Mouse (Mus musculus) hindbrain, embryonic 14.5 days (tissue): ENCODE data around the gene Slc6a20a. TPM values are rescaled to one million over a fixed set of nuclear protein-coding genes. Genes with fewer than 3 reads are reported as not detected.

Experiments used
- ATAC-seq: fragments of 200-750 bp; cut with Nextera tagmentation; 2 replicates; pipeline ENCODE4 v1.8.0; 2017; ENCODE audit warnings: moderate number of reproducible peaks, mild to moderate bottlenecking, moderate TSS enrichment, moderate library complexity; ENCODE audit not compliant: low FRiP score
- DNase-seq: peaks from one replicate; pipeline ENCODE4 v3.0.0-alpha.2; 2015; ENCODE audit warnings: low spot score
- H3K27ac ChIP-seq: fragments of 300-500 bp; sonication (generic); 2 replicates; pipeline ENCODE4 v1.5.1; 2014; ENCODE audit warnings: mild to moderate bottlenecking, moderate library complexity
- H3K27me3 ChIP-seq: fragments of 300-500 bp; sonication (generic); 2 replicates; pipeline ENCODE4 v1.6.1; 2014; ENCODE audit warnings: mild to moderate bottlenecking, low read length, mixed read lengths; ENCODE audit not compliant: control insufficient read depth, insufficient read depth
- H3K36me3 ChIP-seq: fragments of 300-500 bp; sonication (generic); replicated peaks from 2 replicates; pipeline ENCODE4 v1.6.1; 2014; ENCODE audit not compliant: control insufficient read depth, insufficient read depth
- H3K4me1 ChIP-seq: fragments of 300-500 bp; sonication (generic); replicated peaks from 2 replicates; pipeline ENCODE4 v1.6.1; 2014; ENCODE audit warnings: antibody characterized with exemption, low read length, mixed read lengths; ENCODE audit not compliant: control insufficient read depth, insufficient read depth
- H3K4me2 ChIP-seq: fragments of 300-500 bp; sonication (generic); replicated peaks from 2 replicates; pipeline ENCODE4 v1.6.1; 2014; ENCODE audit warnings: mild to moderate bottlenecking, moderate library complexity
- H3K4me3 ChIP-seq: fragments of 300-500 bp; sonication (generic); replicated peaks from 2 replicates; pipeline ENCODE4 v1.5.1; 2014; ENCODE audit warnings: mild to moderate bottlenecking, low read length
- H3K9ac ChIP-seq: fragments of 300-500 bp; sonication (generic); 2 replicates; pipeline ENCODE4 v1.6.1; 2014
- H3K9me3 ChIP-seq: fragments of 300-500 bp; sonication (generic); 2 replicates; pipeline ENCODE4 v1.6.1; 2016; ENCODE audit warnings: low read length; ENCODE audit not compliant: control insufficient read depth
- WGBS: fragments of 180-500 bp; shearing (Covaris S2); extraction: QIAGEN DNeasy Blood & Tissue Kit; methylation state at CpG from one replicate; pipeline ENCODE4 v1.1.7; 2014; 5-methylcytosine and 5-hydroxymethylcytosine counted together
- polyA plus RNA-seq: library from polyadenylated mRNA; unstranded; fragments of >200 nt; fragmentation: Nextera tagmentation; extraction: Ambion mirVana; gene quantifications from 2 replicates; pipeline ENCODE4 v1.2.1, GENCODE M21; 2014

Slc6a20a gene
- polyA plus RNA-seq, 1 experiment from 2014 or later: 9.7 TPM

DNA sequence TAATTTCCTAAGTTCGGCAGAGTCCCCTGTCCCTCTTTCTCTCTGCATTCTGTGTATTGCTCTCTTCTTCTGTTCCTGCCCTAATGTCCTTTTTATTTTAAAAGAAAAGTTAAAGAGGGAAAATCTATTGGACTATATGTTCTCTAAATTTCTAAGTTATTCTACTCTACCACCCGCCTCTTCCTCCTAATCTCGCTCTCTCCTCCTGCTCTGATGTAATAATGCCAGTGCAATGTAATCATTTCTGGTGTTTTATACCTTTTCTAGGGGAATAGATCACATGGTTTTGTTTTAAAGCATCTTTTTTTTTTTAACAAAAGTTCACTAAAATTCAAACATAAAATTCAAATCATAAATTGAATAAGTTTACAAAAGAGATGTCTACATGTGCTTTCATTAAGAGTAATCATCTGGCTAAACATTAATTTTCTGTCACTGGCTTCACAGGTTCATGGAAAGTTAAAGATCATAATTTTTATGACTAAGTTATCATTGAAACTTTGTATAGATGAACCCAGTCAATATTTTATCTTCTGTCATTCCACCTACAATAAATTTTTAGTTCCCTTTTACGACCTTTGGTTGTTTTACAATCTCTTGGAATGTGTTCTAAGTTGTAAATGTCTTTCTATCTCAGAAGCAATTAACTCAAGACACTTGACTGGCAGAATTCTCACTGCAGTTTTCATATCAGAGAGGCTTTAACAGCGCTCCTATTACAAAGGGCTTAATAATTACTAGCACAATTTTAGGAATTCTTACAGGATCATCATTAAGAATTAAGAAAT is 58.2 kb downstream of the Slc6a20a start:
- WGBS: 91% methylated on average over 5 of the region's 5 CpGs
- H3K4me1 ChIP-seq: no peaks in the 10 kb centered on the region
- H3K27me3 ChIP-seq: no peaks in the 10 kb centered on the region
- ATAC-seq: no peak
- H3K9me3 ChIP-seq: no peaks in the 10 kb centered on the region
- H3K36me3 ChIP-seq: no peaks in the 10 kb centered on the region
- no peak overlapping the region for H3K4me3 ChIP-seq
- H3K27ac ChIP-seq: no peak overlapping the region
- no peak overlapping the region for H3K9ac ChIP-seq
- H3K4me2 ChIP-seq: no peak overlapping the region
- DNase-seq: no peak

DNA sequence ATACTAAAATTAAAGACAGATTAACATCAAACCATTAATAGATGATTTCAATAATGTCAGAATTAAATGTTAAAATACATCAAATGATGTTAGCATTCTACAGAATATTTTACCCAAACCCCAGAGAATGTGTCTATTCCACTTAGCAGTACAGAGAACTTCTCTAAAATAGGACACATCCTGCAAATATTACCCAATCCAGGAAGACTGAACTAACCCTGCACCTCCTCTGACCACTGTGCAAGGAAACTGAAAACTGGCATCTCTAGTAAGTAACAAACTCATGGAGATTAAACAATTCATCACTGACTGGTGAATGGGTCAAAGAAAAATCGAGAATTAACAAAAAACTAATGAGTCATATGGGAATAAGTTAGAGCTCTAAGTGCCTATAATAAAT is 77.2 kb downstream of the Slc6a20a start:
- no peaks in the 10 kb centered on the region for H3K36me3 ChIP-seq
- H3K9ac ChIP-seq: no peak overlapping the region
- H3K27ac ChIP-seq: no peak overlapping the region
- no peak overlapping the region for H3K4me3 ChIP-seq
- ATAC-seq (no peak), DNase-seq (no peak)
- no peaks in the 10 kb centered on the region for H3K9me3 ChIP-seq
- H3K4me1 ChIP-seq: no peaks in the 10 kb centered on the region
- H3K27me3 ChIP-seq: no peaks in the 10 kb centered on the region
- no peak overlapping the region for H3K4me2 ChIP-seq
- 90% methylated on average over 1 of the region's 1 CpGs for WGBS

DNA sequence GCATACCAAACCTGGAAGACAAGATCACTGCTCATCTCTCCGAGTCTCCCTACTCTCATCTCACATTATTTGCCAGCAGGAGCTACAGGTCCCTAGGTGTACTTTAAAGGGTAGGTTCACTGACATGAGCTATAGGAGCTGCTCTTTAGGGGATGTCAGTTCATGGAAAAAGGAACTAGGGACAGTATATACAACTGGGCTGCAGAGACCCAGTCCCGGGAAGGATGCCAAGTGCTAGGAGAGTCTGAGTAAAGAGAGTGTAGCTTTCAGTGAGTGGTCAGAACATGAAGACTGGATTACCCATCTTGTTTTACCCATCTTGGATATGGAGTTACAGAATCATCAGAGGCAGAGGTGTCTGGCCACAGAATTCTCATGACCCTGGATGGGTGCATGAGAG is 81.3 kb downstream of the Slc6a20a start:
- Histone ChIP-seq H3K4me2 (no peak overlapping the region), H3K36me3 (peaks cover 10% of the 10 kb centered on the region), H3K27ac (no peak overlapping the region), H3K4me1 (no peaks in the 10 kb centered on the region), H3K4me3 (no peak overlapping the region), H3K9ac (no peak overlapping the region), H3K27me3 (no peaks in the 10 kb centered on the region), H3K9me3 (no peaks in the 10 kb centered on the region)
- DNase-seq (no peak), ATAC-seq (no peak)
- WGBS: 93% methylated on average over 2 of the region's 2 CpGs

DNA sequence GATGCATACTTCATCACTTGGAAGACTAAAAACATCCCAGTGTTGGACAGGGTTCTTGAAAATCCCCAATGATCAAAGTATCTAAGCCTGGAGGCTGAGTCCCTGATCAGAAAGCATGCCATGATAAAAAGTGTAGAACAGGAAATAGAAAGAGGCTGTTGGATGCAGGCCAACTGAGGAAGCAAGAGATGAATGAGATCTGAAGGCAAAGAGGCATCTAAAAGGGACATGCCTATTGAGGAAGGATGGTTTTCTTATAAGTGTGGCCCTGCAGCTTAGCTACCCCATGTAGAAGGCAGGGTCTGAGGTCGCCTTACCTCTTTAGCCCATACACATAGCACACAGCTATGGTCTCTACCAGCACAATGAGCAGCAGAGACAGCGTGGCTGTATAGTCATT is 81.8 kb downstream of the Slc6a20a start:
- 95% methylated on average over 2 of the region's 2 CpGs for WGBS
- no peaks in the 10 kb centered on the region for H3K9me3 ChIP-seq
- no peak overlapping the region for H3K9ac ChIP-seq
- DNase-seq (no peak), ATAC-seq (no peak)
- no peaks in the 10 kb centered on the region for H3K4me1 ChIP-seq
- no peak overlapping the region for H3K27ac ChIP-seq
- H3K4me2 ChIP-seq: no peak overlapping the region
- H3K27me3 ChIP-seq: no peaks in the 10 kb centered on the region
- no peak overlapping the region for H3K4me3 ChIP-seq
- H3K36me3 ChIP-seq: peaks cover 14% of the 10 kb centered on the region

DNA sequence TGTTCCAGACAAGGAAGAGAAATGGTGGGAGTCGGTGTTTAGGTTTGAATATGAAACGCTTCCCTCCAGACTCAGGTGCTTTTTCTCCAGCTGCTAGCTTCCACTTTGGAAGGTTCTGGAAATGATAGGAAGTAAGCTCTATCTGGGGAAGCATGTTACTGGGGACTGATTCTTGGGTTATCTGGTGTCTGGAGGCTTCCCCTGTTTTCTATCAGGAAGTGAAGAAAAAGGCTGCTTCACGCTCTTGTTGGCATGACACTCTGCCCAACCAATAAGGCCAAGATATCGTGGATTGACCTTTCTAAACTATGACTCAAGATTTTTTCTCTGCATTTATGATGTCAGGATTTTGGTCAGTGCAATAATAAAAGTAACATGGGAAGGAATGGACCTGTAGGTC is 83.5 kb downstream of the Slc6a20a start:
- DNase-seq: no peak
- no peak for ATAC-seq
- Histone ChIP-seq H3K4me2 (no peak overlapping the region), H3K9me3 (no peaks in the 10 kb centered on the region), H3K27ac (no peak overlapping the region), H3K27me3 (no peaks in the 10 kb centered on the region), H3K9ac (no peak overlapping the region), H3K36me3 (peaks cover 24% of the 10 kb centered on the region), H3K4me3 (no peak overlapping the region), H3K4me1 (no peaks in the 10 kb centered on the region)
- WGBS: 95% methylated on average over 4 of the region's 4 CpGs

DNA sequence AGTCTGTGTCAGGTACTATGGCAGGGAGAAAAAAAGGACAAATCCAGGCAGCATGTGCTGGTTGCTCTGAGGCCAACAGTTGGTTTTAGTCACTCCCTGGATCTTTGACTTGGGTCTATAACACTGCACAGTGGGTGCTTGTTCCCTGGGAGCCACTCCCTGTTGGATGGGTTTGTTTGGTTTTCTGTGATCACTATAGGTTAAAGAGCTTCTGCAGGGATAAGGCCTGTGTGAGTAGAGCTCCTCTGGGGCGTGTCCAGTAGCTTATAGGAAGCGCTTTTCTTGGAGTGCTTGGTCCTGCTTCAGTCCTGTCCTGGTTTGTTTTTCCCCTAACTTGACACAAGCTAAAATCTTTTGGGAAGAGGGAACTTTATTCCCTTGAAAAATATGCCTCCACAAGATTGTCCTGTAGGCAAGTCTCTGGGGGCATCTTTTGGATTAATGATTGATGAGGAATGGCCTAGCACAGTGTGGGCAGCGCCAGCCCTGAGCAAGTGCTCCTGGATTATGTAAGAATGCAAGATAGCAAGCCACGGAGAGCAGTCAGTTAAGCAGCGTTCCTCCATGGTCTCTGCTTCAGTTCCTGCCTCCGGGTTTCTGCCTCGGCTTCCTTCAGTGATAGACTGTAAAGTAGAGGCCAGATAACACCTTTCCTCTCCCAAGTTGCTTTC is 89.3 kb downstream of the Slc6a20a start:
- 86% methylated on average over 7 of the region's 7 CpGs for WGBS
- no peak for DNase-seq
- H3K4me2 ChIP-seq: no peak overlapping the region

More for the DNA sequence above, 89.3 kb downstream of the Slc6a20a start:
- Histone ChIP-seq H3K9me3 (no peaks in the 10 kb centered on the region), H3K9ac (no peak overlapping the region), H3K27ac (no peak overlapping the region), H3K36me3 (peaks cover 74% of the 10 kb centered on the region), H3K4me3 (no peak overlapping the region), H3K4me1 (no peaks in the 10 kb centered on the region), H3K27me3 (no peaks in the 10 kb centered on the region)
- no peak for ATAC-seq

Other genes starting within 250 kb of the Slc6a20a start
- 14.1 and 15.5 TPM in 2 replicates for gene Limd1, start 200.2 kb downstream of the Slc6a20a start, polyA plus RNA-seq
- 56.7 and 71.8 TPM in 2 replicates for gene Sacm1l, start 149.1 kb downstream of the Slc6a20a start, polyA plus RNA-seq
- 0.43 and 0.44 TPM in 2 replicates for gene Slc6a20b, start 46.3 kb downstream of the Slc6a20a start, polyA plus RNA-seq
- 0.27 and 0.57 TPM in 2 replicates for gene Ccr9, start 446 bp downstream of the Slc6a20a start, polyA plus RNA-seq
- gene Lztfl1, start 38.8 kb upstream of the Slc6a20a start, polyA plus RNA-seq: 54.6 and 55.8 TPM in 2 replicates
- gene Cxcr6, start 127.6 kb upstream of the Slc6a20a start, polyA plus RNA-seq: 0.14 and 0.23 TPM in 2 replicates
- 8.4 and 12.7 TPM in 2 replicates for gene Fyco1, start 173.0 kb upstream of the Slc6a20a start, polyA plus RNA-seq
- 0.05 and 0.09 TPM in 2 replicates for gene Xcr1, start 183.1 kb upstream of the Slc6a20a start, polyA plus RNA-seq